Mouse (Mus musculus) cerebellum, adult 8-10 months (tissue): ENCODE results near the gene March7.

Source experiments
- DNase-seq: peaks from one replicate; pipeline ENCODE4 v3.0.0; 2022

March7 gene

GRCm38 (mm10) chr2:60289451-60289850 is 79.8 kb downstream of the March7 start:
- DNase-seq = no peak

GRCm38 (mm10) chr2:60291381-60291780 is 81.7 kb downstream of the March7 start:
- DNase-seq = no peak

DNA sequence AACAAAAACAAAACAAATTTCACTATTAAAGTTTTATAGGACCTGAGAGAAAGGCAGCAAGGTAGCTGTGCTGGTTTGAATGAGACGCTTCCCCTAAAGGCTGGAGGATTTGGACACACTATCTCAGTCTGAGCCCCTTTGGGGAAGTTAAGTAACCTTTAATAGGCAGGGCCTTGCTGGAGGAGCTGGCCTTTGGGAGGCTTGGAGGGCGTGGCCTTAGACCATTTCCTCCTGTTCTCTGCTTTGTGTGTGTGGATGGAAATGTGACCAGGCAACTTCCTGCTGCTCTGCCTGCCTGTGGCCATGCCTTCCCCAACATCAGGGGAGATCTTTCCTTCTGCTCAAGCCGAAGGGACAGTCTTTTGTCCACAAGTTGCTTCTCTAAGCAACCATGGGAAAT is 88.6 kb downstream of the March7 start:
- no peak for DNase-seq

DNA sequence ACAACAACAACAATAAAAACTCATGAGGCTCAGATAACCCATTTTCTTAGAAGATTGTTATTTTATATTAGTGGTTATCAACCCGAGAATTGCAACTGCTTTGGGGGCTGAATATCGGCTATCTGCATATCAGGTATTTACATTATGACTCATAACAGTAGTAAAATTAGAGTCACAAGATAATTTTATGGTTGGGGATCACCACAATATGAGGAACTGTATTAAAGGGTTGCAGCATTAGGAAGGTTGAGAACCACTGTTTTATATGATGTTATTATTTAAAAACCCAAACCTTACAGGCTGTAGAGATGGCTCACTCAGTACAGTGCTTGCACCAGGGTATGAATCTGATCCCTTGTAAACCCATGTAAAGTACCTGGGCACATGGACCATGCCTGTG is 89.6 kb downstream of the March7 start:
- no peak for DNase-seq
